Mouse (Mus musculus) C2C12 (cell line): Measurements from ENCODE around the gene Ranbp17.

Experiments used
- CTCF ChIP-seq: IDR thresholded peaks from one replicate; pipeline ENCODE4 v1.5.1; 2011; ENCODE audit not compliant: control insufficient read depth, insufficient read depth, insufficient read length
- MAX ChIP-seq: IDR thresholded peaks from one replicate; pipeline ENCODE4 v1.6.1; 2011; ENCODE audit warnings: mild to moderate bottlenecking, control low read depth

- no peak for TF ChIP-seq CTCF
- TF ChIP-seq MAX = no peak
These were observed 21.0 kb upstream of the Ranbp17 start for GRCm38 (mm10) chr11:33534541-33534940.
